Mouse (Mus musculus) G1E (cell line): ENCODE results near the gene Gnb4. TPM values are rescaled to one million over a fixed set of nuclear protein-coding genes. Genes with fewer than 3 reads are reported as not detected.

Experiments used
- ATAC-seq: 2 replicates; pipeline ENCODE4 v1.8.0; 2016; ENCODE audit warnings: mild to moderate bottlenecking; ENCODE audit not compliant: insufficient number of reproducible peaks, poor library complexity, low FRiP score, severe bottlenecking; ENCODE audit errors: extremely low read depth
- DNase-seq: peaks from one replicate; pipeline ENCODE4 v3.0.0; 2012; ENCODE audit warnings: low spot score
- H3K27me3 ChIP-seq: 2 replicates; pipeline ENCODE4 v1.6.1; 2012; ENCODE audit warnings: mild to moderate bottlenecking, low read length, inconsistent platforms; ENCODE audit not compliant: insufficient read depth
- H3K36me3 ChIP-seq: replicated peaks from 2 replicates; pipeline ENCODE3; 2012; ENCODE audit warnings: mild to moderate bottlenecking, inconsistent platforms
- H3K4me1 ChIP-seq: 2 replicates; pipeline ENCODE4 v1.6.1; 2012; ENCODE audit warnings: low read depth, low read length, inconsistent platforms, mixed read lengths; ENCODE audit not compliant: insufficient read depth
- H3K4me3 ChIP-seq: 2 replicates; pipeline ENCODE4 v1.5.1; 2012; ENCODE audit warnings: low read depth, mild to moderate bottlenecking, inconsistent platforms, low read length, moderate library complexity, mixed read lengths
- H3K9me3 ChIP-seq: replicated peaks from 2 replicates; pipeline ENCODE4 v1.6.1; 2012; ENCODE audit warnings: inconsistent platforms
- CTCF ChIP-seq: IDR thresholded peaks from 2 replicates; pipeline ENCODE4 v1.5.1; 2012; ENCODE audit warnings: low read depth, low read length, inconsistent platforms, mixed read lengths
- GATA1 ChIP-seq: IDR thresholded peaks from 2 replicates; pipeline ENCODE4 v1.6.1; 2012; ENCODE audit warnings: borderline replicate concordance, low read length, inconsistent platforms, mixed read lengths
- GATA2 ChIP-seq: IDR thresholded peaks from 2 replicates; pipeline ENCODE4 v1.6.1; 2012; ENCODE audit warnings: low read depth, low read length, inconsistent platforms, borderline replicate concordance
- POLR2AphosphoS5 ChIP-seq: IDR thresholded peaks from 2 replicates; pipeline ENCODE4 v1.6.1; 2012; ENCODE audit warnings: low read depth, low read length, inconsistent platforms; ENCODE audit not compliant: insufficient replicate concordance
- TAL1 ChIP-seq: conservative IDR thresholded peaks from 2 replicates; pipeline ENCODE4 v1.6.1; 2012; ENCODE audit warnings: low read depth, low read length, inconsistent platforms, mixed read lengths
- polyA plus RNA-seq: library from polyadenylated mRNA; stranded (reverse); fragments of >175 nt; gene quantifications from 2 replicates; pipeline ENCODE4 v1.2.3, GENCODE M21; 2012
- total RNA-seq, 2 experiments: library from RNA; stranded (forward) in 1 of 2; stranded (reverse) in 1 of 2; fragments of 200-1000 nt in 1 of 2; fragments of >200 nt in 1 of 2; fragmentation: Nextera tagmentation in 1 of 2; gene quantifications; 2 replicates each; pipeline ENCODE4 v1.2.3; 2014 to 2017

The Gnb4 gene
- total and polyA plus RNA-seq, 3 experiments = 0.36 to 46.4 (median 1.7) TPM

DNA sequence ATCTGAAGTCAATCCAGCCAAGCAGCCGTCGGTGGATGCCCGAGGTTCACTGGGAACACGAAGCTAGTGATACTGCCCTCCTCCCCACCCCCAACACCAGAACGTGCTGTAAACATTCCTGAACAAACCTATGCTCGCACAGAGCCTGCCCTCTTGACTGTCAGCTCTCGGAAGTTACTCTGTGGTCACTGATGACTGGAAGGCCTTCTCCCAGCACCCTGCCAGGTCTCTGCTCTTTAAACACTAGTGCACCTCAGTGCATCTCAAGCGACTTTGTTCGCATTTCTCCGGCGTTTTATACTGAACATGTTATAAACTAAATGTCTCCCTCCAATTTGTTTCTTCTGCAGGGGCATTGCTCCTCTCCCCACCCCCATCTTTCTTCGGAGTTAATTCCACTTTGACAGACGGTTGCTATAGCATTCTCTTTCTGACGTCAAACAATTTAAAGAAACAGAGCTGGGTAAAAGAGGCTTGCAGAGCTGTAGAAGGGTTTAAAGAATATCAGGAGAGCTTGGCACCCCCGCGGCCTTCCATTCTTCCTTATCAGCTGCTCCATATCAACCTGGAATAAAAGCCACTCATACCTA, 763 bp upstream of the Gnb4 start:
- ATAC-seq (no peak), DNase-seq (no peak)
- no peaks in the 10 kb centered on the region; the same call in 1 of the 2 replicates for H3K9me3 ChIP-seq
- H3K4me1 ChIP-seq = 0 out of 2 replicates have a peak, but pooled peaks cover 3% of the 10 kb centered on the region
- H3K36me3 ChIP-seq = no peaks in the 10 kb centered on the region
- TF ChIP-seq TAL1 (no peak), POLR2AphosphoS5 (no peak), GATA1 (no peak), GATA2 (no peak), CTCF (no peak)
- no peak overlapping the region for H3K4me3 ChIP-seq
- H3K27me3 ChIP-seq = peaks cover 9% of the 10 kb centered on the region; the same call in 1 of the 2 replicates

DNA sequence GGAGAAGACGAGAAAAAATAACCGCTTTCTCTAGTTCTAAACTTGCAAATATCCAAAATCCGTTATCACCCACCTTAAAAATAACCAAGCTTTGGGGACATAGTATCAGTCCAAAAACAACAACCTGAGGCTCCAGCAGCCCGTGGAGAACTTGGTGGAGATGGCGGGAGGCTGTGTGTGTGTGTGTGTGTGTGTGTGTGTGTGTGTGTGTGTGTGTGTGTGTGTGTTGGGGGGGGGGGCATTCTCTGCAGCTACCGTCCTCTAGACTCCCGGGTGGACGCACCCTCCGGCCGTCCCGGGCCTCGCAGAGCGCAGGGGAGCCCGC, 417 bp downstream of the Gnb4 start:
- no peak for ATAC-seq
- H3K9me3 ChIP-seq = no peaks in the 10 kb centered on the region; the same call in 1 of the 2 replicates
- peaks cover 12% of the 10 kb centered on the region for H3K27me3 ChIP-seq
- no peak for DNase-seq
- no peak overlapping the region for H3K4me3 ChIP-seq
- H3K4me1 ChIP-seq = no peaks in the 10 kb centered on the region; the same call in 1 of the 2 replicates
- no peaks in the 10 kb centered on the region for H3K36me3 ChIP-seq
- TF ChIP-seq CTCF (no peak), GATA2 (no peak), POLR2AphosphoS5 (no peak), GATA1 (no peak), TAL1 (no peak)

DNA sequence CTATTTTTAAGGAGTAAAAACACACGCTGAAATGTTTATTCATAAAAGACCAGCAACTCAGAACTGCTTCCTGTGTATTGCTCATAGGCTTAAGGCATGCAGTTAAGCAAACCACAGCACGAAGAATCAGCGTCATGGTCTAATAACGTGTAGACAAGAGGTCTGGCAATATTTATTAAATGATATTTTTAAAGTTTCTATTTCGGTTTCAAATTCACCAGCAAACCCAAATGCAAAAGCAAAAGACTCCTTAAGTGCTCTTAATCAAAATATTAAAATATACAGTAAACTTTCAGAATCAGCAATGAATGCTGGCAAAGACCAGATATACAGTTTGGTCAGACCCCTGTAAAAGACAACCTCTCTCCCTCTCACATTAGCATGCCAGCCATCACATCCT, 1.0 kb downstream of the Gnb4 start:
- Histone ChIP-seq H3K4me1 (no peaks in the 10 kb centered on the region; the same call in 1 of the 2 replicates), H3K4me3 (no peak overlapping the region), H3K36me3 (no peaks in the 10 kb centered on the region), H3K27me3 (peaks cover 12% of the 10 kb centered on the region), H3K9me3 (no peaks in the 10 kb centered on the region; the same call in 1 of the 2 replicates)
- no peak for DNase-seq
- TF ChIP-seq TAL1 = no peak
- TF ChIP-seq CTCF = no peak
- no peak for TF ChIP-seq POLR2AphosphoS5
- TF ChIP-seq GATA1 = no peak
- TF ChIP-seq GATA2 = no peak
- no peak for ATAC-seq

DNA sequence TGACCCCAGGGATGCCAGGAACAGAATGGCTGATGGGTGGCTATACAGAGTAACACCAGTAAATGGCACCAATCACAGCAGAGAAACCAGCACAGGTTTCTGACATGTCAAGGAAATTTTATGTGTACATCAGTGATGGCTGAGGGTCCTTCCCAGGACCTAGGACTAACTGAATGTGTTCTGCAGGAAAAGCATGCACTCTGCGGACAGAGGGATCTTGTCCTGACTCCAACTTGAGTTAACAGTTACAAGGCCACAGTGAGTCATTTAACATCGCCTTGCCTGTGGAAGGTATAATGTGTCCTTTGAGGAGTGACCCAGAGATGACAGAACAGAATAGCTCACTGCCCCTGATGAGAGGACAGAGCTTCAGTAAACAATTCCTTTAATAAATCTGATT, 1.6 kb downstream of the Gnb4 start:
- Histone ChIP-seq H3K27me3 (peaks cover 12% of the 10 kb centered on the region), H3K36me3 (no peaks in the 10 kb centered on the region), H3K4me3 (no peak overlapping the region), H3K4me1 (no peaks in the 10 kb centered on the region; the same call in 1 of the 2 replicates), H3K9me3 (no peaks in the 10 kb centered on the region; the same call in 1 of the 2 replicates)
- DNase-seq = no peak
- no peak for ATAC-seq
- no peak for TF ChIP-seq CTCF
- no peak for TF ChIP-seq GATA2
- no peak for TF ChIP-seq GATA1
- no peak for TF ChIP-seq POLR2AphosphoS5
- TF ChIP-seq TAL1 = no peak

DNA sequence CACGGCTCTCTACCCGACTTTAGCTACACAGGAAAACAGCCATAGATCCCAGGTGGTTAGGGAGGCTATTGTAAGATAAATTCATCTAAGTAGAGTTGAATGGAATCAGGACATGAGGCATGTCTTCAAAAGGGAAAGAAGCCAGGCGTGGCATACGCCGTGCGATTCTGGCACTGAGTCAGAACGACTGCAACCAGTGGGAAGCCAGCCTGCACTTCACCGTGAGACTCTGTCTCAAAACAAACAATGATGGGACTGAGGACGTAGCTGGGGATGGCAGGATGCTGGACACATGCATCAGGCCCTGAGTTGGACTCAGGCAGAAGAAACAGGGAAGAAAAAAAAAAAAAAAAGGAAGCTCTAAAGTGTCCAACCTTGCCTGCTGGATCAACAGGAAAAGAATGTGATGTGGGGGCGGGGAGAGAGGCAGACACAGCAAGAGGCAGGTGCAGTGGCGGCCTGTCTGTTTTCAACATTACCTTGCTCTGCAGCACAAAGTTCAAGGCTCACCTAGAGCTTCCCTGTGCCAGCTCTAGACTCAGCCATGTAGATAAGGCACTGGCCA, 4.7 kb downstream of the Gnb4 start:
- no peak overlapping the region for H3K4me3 ChIP-seq
- H3K4me1 ChIP-seq = no peaks in the 10 kb centered on the region; the same call in 1 of the 2 replicates
- no peak for DNase-seq
- peaks cover 17% of the 10 kb centered on the region for H3K27me3 ChIP-seq
- TF ChIP-seq POLR2AphosphoS5 (no peak), CTCF (no peak), GATA2 (no peak), GATA1 (no peak), TAL1 (no peak)
- ATAC-seq = no peak
- H3K36me3 ChIP-seq = no peaks in the 10 kb centered on the region
- no peaks in the 10 kb centered on the region; the same call in 1 of the 2 replicates for H3K9me3 ChIP-seq

DNA sequence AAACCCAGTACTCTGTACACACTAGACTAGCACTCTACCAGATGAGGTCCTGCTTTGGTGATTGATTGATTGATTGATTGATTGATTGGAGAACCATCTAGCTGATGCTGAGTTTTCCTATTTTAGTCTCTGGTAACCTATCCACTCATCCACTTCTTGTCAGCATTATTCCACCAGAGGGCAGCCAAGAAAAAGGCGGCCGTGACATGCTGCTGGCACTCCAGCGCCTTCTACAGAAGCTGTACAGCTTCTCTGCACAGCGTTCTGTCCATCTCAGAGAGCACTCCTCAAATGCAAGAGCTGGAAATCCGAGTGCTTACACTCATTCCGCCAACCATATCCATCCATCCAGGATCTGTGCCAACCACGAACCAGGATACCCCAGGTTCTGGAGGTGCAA, 5.8 kb downstream of the Gnb4 start:
- no peak overlapping the region for H3K4me3 ChIP-seq
- TF ChIP-seq GATA2 = no peak
- no peak for TF ChIP-seq GATA1
- TF ChIP-seq CTCF = no peak
- TF ChIP-seq TAL1 = no peak
- TF ChIP-seq POLR2AphosphoS5 = no peak
- no peak for DNase-seq
- no peaks in the 10 kb centered on the region; the same call in 1 of the 2 replicates for H3K4me1 ChIP-seq
- no peaks in the 10 kb centered on the region for H3K36me3 ChIP-seq
- H3K27me3 ChIP-seq = peaks cover 23% of the 10 kb centered on the region
- ATAC-seq = no peak
- H3K9me3 ChIP-seq = no peaks in the 10 kb centered on the region
